Mouse (Mus musculus): ENCODE measurements around the gene Gtpbp3.

Gtpbp3 gene

GRCm38 (mm10) chr8:71487691-71488445, at the start of gene Gtpbp3:
Gtpbp3 (plus strand) TSS chr8:71488103.
- DNase-seq (ENCODE audit: low spot score): peak; percentile 78

GRCm38 (mm10) chr8:71441404-71441803, 46.5 kb upstream of the Gtpbp3 start:
- DNase-seq (ENCODE audit: low spot score): peak; percentile 34

- DNase-seq (ENCODE audit: low spot score): no peak
Observed at GRCm38 (mm10) chr8:71445096-71445495, 42.8 kb upstream of the Gtpbp3 start.

GRCm38 (mm10) chr8:71451337-71451736, 36.6 kb upstream of the Gtpbp3 start:
- no peak for DNase-seq (ENCODE audit: low spot score)

- DNase-seq (ENCODE audit: low spot score): no peak
Observed at GRCm38 (mm10) chr8:71451777-71452176, 36.1 kb upstream of the Gtpbp3 start.

GRCm38 (mm10) chr8:71452669-71453068, 35.2 kb upstream of the Gtpbp3 start:
- DNase-seq (ENCODE audit: low spot score): no peak

GRCm38 (mm10) chr8:71454668-71455067, 33.2 kb upstream of the Gtpbp3 start:
- DNase-seq (ENCODE audit: low spot score): no peak

- no peak for DNase-seq (ENCODE audit: low spot score)
Observed at GRCm38 (mm10) chr8:71456906-71457305, 31.0 kb upstream of the Gtpbp3 start.

GRCm38 (mm10) chr8:71457659-71458270, 30.1 kb upstream of the Gtpbp3 start:
- DNase-seq (ENCODE audit: low spot score): no peak

- DNase-seq (ENCODE audit: low spot score): no peak
Observed at GRCm38 (mm10) chr8:71460716-71461115, 27.2 kb upstream of the Gtpbp3 start.

GRCm38 (mm10) chr8:71461152-71461840, 26.6 kb upstream of the Gtpbp3 start:
- DNase-seq (ENCODE audit: low spot score): no peak

- no peak for DNase-seq (ENCODE audit: low spot score)
Observed at GRCm38 (mm10) chr8:71462191-71462590, 25.7 kb upstream of the Gtpbp3 start.

GRCm38 (mm10) chr8:71462786-71463185, 25.1 kb upstream of the Gtpbp3 start:
- peak; percentile 72 for DNase-seq (ENCODE audit: low spot score)

- peak; percentile 98 for DNase-seq (ENCODE audit: low spot score)
Observed at GRCm38 (mm10) chr8:71463188-71464033, 24.5 kb upstream of the Gtpbp3 start, which contains the start of gene Abhd8. Abhd8 (minus strand) TSS chr8:71463655.

GRCm38 (mm10) chr8:71464513-71465500, 23.1 kb upstream of the Gtpbp3 start, which contains the start of gene Mrpl34:
Mrpl34 (plus strand) TSS chr8:71464959.
- DNase-seq (ENCODE audit: low spot score): peak; percentile 99

- no peak for DNase-seq (ENCODE audit: low spot score)
Observed at GRCm38 (mm10) chr8:71465733-71466132, 22.2 kb upstream of the Gtpbp3 start.

- DNase-seq (ENCODE audit: low spot score): no peak
Observed at GRCm38 (mm10) chr8:71466198-71466597, 21.7 kb upstream of the Gtpbp3 start.

- DNase-seq (ENCODE audit: low spot score): no peak
Observed at GRCm38 (mm10) chr8:71467201-71467600, 20.7 kb upstream of the Gtpbp3 start.

- no peak for DNase-seq (ENCODE audit: low spot score)
Observed at GRCm38 (mm10) chr8:71468001-71468400, 19.9 kb upstream of the Gtpbp3 start.

GRCm38 (mm10) chr8:71468916-71469315, 19.0 kb upstream of the Gtpbp3 start, which contains the start of gene Dda1:
Dda1 (plus strand) TSS chr8:71469199.
- DNase-seq (ENCODE audit: low spot score): peak; percentile 99

GRCm38 (mm10) chr8:71469411-71469810, 18.5 kb upstream of the Gtpbp3 start:
- DNase-seq (ENCODE audit: low spot score): peak; percentile 69

All from layer of hippocampus, adult 11-12 months (tissue).